Mouse (Mus musculus): ENCODE results near the gene Picalm.
"Not testable (repeated sequence)": the region's sequence is repeated elsewhere in the genome, so short reads cannot be mapped to it uniquely, and the experiment has no call there.

Gene Picalm

DNA sequence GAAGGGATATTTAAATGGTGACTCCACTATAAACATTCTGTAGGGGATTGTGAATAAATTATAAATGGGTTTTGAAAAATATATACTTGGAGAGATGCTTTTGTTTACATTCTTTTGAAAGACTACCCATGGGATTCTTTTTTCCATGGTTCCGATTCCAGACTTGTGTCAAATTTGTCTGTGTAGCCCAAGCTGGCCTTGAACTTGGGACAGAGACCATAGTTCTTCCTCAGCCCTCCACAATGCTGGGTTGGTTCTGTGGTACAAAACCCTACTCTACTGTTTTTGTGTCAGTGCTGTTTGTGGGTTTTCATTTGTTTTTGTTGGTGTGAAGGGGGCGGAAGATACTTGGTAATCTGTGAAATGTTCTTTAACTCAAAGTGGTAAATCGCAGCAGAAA lies 2.3 kb downstream of the Picalm start:
- DNase-seq = no peak

DNA sequence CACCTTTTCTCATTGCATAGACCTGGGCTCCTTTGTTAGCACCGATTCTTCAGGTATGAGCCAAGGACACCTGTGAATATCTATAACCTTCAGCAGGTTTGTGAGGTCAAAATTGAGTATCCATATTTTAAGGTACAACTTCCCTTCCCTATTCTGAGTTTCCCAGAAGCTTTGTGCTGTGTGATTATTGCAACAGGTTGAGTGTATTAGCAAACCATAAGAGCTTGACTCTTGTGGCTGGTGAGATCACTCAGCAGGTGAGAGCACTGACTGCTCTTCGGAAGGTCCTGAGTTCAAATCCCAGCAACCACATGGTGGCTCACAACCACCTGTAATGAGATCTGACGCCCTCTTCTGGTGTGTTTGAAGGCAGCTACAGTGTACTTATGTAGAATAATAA lies 6.7 kb downstream of the Picalm start:
- no peak for DNase-seq

DNA sequence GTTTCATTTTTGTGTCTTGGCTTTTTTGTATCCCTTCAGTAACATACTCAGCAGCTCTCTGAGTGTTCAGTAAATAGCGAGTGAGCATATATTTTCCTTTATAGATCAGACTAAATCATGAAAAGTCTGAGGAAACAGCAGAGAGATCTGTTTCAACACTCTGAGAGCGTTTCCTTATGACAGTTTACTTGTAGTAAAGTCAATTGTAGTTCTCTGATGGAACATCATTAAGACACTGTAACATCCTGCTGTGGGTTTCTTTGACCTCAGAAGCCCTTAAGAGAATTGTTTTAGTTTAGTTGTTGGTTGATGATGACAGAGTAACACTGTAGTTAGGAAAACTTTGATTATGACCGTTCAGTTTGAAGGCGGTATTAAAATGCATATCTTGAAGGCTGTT lies 8.3 kb downstream of the Picalm start:
- DNase-seq = no peak

DNA sequence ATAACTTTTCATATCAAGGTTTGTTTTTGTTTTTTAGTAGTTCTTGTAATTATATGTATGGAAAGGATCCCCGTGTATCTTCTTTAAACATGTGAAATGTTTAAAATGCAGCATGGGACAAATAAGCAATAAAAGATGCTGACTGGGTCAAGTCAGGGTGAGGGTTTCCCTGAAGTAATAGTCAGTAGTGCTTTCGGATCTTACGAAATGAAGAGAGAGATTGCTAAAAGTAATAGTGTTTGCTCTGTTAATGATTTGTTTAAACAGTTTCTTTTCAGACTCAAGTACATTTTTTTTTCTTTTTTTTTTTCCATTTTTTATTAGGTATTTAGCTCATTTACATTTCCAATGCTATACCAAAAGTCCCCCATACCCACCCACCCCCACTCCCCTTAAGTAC lies 10.3 kb downstream of the Picalm start:
- DNase-seq = no peak

DNA sequence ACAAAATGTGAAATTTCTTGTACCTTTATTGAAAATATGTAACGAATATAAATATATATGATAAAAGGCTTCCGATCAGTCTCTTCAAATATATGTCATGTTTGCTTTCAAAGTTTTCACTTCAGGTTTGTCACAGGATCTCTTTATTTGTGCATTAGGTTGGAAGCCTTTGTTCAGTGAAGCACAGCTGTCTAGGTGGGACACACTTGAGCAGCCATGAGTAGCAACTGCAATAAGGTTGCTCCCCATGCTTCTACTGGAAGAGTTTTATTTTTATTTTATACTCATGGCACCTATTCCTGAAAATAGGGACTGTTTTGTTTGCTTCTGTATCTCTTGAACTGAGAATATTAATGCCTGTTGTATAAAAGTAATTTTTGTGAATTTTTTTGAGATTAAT lies 14.3 kb downstream of the Picalm start:
- no peak for DNase-seq

DNA sequence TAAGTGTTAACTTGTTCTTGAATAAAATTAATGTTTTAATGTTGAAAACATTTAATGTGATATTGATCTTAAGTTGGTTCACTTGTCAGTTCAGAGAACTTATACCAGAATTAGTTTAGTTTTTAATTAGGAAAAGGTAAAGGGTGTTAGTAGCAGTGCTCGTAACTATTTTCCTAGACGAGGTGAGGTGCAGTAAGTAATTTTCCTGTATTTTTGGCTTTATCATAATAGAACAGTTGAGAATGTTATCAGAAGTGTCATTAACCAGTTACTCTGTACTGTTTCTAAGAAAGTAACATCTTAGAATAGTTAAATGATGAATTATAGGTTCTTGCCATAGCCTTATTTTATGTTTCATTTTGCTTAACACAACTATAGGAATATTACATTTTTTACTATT lies 15.0 kb downstream of the Picalm start:
- no peak for DNase-seq

DNA sequence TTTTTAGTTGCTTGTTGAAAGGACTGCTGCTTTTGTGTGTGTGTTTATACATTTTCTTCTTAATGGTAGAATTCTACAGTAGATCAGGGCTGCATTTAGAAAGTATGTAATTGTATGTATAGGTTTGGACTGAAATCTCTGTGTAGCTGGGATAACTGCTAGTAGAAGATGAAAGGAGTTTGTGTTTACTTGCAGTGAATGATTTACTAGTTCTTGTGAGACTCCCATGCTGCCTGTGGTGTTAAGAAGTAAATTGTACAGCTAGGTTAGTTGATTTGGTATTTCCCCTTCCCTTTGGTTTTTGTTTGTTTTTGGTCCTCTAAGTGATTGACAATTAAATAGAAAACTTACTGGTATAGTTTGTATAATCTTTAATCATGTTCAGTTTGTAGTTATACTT lies 15.4 kb downstream of the Picalm start:
- no peak for DNase-seq

DNA sequence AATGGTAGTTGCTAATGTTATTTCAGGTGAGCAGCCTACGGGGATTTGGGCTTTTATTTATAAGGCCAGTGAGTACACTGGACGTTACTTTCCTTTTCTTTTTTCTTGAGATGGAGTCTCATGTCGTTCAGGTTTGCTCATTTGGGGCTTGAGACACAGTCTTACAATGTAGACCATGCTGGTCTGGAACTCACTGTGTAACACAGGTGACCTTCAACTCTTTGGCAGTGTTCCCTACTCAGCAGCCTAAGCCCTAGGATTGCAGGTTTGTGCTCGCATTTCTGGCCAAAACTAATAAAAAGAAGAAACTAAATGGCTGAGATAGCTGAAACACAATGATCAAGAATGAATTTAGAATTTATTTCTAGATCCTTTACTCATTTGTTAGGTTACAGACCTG lies 15.9 kb downstream of the Picalm start:
- no peak for DNase-seq

DNA sequence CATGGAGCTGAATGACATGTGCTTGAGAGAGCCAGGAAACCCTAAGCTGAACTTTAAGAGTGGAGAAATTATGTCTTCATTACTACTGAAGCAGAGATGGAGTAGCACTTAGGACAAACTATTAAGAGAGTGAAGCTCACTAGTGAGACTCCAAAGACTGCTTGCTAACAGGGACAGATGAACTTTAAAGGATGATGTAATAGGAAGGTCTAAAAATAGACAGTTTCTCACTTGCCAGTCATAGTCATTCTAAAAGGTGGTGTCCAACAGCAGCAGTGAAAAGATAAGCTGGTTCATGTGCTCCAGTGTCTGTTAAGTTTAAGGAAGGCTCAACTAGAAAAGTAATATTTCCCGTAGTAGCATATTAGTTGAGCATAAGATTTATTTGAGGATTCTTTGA lies 16.3 kb downstream of the Picalm start:
- no peak for DNase-seq

DNA sequence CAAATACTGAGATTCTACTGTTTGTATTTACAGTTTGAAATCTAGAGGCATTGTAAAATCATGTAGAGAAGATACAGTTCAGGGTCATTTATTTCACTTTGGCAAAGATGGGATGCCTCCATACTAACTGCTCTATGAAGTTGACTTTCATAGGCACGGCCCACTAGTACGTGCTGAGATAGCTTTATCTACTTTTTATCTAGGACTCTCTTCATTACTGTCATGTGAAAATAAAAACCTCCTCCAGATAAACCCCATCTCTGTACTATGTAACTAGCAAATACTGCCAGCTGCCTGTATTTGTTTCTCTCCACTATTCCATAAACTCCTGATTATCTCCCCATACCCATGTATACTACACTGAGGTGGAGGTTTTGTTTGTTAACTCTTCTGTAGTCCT lies 18.0 kb downstream of the Picalm start:
- DNase-seq = no peak

DNA sequence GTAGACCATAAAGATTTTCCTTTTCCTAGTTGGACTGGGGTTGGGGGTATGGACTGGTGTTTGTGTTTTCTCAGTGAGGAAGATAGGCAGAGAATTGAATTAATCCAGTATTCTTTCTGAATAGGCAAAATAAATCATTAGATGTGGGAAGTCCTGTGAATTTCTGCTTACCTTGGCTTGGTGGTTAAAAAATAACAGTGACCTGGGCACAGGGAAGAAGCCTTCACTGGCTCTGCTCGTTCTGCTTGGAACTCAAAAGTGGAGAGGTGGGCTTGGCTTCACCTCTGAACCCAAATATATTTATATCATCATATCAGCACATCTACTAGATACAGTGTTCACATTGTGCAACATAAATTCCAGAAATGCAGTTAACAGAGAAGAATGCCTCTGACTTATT lies 18.5 kb downstream of the Picalm start:
- DNase-seq = no peak

DNA sequence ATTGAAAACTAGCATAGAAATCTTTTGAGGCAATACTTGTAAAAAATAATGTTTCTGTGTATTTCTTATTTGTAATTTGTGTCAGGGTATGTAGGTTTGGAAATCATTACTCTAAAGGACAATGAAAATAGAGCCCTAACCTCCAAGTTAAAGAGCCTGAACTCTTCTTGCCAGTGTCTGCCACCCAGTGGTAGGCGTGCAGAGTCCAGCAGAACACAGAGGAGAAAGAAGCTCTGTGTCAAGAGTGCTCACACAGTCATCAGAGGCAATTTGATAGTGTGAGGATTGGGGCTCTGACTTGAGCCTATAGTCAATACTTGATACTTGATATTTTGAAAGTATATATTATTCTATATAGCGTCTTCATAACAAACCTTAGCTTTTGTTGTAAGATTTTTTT lies 20.3 kb downstream of the Picalm start:
- DNase-seq = peak; percentile 64

DNA sequence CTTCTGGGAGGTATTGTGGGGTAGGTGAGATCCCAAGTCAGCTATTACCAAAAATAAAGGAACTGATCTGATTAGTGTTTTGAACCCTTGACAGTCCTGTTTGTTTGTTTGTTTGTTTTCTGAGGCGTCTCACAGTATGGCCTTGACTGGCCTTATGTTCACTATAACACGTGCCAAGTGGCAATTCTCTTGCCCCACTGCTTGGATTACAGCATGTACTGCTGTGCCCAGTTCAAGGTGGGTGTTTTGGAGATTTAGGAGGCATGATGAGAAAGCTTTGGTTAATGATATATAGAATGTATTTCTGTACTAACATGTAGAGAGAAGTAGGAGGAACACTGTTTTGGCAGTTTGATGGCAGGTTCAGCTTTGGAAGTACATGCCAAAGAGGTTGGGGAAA lies 28.0 kb downstream of the Picalm start:
- no peak for DNase-seq

DNA sequence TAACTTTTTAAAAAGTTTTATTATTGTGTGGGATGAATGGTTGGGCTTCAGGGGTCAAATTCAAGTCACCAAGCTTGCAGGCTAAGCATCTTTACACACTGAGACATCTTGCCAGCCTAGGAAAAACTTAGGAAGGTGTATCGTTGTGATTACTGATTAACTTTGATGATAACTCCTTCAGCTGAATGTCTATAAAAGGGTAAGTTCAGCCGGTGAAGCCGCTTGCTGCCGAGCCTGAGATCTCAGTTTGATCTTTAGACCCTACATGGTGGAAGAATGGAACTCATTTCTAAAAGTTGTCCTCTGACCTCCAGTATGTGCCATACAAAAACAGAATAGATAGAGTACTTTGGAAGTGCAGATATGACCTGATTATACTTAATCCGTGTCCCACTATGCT lies 30.6 kb downstream of the Picalm start:
- no peak for DNase-seq

DNA sequence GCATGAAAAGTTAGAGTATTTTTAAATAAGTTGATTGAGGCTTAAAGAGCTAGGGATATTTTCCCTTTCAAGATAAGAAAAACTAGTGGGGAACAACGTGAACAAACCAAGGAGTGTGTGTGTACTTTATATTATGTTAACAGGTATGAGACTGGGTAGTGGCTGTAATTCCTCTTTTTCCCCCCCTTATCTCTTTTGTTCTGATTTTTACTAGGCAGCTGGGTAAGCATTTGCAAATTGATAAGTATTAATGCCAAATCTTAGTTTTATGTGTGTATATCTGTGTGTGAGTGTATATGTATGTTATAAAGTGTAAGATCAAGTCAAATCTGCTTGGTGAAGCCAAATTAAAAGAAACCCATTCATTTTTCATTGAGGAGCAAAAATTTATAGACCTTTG lies 34.3 kb downstream of the Picalm start:
- no peak for DNase-seq

DNA sequence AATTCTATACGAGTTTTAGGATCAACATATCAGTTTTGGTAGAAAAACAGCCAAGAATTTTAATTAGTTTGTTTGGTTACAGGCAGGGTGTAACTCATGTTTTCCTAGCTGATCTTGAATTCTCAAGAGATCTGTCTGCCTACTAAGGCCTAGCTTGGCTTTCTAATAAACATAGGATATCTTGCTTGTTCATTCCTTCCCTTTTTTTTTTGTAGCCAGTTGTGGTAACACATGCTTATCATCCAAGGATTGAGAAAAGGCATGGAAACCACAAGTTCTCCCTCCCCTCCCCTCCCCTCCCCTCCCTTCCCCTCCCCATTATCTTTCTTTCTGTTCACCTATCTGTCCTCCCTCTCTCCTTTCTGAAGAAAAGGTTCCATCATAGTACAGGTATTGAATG lies 36.0 kb downstream of the Picalm start:
- no peak for DNase-seq

DNA sequence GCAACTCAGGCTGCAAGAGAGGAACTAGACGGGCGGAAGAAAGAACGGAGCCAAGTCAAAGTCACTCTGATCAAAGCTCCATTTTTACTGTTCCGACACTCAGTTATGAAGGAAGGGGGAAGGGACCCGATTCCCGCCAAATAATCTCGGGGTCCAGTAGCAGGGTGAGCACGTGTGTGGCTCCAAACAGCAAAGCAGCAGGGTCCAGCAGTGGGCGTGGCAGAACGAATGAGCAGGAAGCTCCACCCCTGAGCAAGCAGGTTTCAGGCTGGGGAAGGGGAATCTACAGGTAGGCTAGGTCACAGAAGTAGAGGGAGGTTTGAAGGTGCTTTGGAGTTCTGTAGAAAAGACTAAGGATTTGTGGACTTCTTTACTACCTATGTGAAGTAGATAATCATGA lies 37.8 kb downstream of the Picalm start:
- not testable (repeated sequence) for DNase-seq

DNA sequence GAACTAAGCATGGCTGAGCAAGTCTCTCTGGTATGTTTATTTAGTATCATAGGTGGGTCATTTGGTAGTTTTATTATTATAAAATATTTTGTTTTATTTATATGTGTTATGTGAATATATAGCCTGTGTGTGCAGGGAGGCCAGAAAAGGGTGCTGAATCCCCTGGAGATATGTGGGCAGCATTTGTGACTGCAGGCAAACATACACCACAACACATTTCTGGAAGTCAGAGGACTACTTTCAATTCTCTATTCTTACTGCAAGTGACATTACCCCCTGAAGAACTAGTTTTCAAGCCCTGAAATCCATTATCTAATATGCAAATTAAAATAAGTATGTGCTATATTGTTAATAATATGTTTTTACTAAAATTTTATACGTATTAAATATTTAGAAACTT lies 43.8 kb downstream of the Picalm start:
- DNase-seq = no peak

DNA sequence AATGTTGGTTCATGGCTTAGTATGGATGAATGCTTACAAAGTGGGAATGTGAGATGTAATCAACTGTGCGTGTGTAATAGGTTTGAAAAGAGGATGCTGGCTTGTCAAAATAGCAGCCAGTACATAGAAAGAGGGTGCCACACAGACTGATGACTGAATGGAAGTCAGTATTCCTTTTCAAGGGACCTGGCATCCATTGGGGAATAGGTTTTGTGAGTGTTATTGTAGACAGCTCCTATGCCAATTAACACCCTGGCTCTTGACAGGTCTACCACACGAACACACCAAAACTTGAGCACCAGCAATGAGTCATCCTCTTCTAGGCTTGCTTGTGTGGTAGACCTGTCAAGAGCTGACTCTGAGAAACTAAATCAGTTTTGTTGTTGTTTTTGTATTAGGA lies 45.6 kb downstream of the Picalm start:
- DNase-seq = no peak

DNA sequence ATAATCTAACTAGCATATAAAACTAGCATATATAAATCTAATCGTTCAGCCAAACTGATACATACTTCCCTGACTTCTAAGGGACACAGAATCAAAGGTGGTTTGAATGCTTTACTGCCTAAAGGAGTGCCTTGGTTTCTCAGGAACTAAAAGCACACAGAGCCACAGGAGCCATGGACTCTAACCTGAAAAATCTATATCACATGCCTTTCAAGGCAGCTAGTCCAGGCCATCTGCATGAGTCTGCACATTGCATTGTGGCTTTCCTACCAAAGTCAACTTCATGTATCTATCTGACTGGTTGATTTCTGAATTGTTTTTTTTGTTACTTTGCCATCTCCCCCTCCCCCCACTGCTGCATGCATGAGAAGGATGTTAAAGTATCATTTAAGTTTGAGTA lies 50.6 kb downstream of the Picalm start:
- DNase-seq = no peak

DNA sequence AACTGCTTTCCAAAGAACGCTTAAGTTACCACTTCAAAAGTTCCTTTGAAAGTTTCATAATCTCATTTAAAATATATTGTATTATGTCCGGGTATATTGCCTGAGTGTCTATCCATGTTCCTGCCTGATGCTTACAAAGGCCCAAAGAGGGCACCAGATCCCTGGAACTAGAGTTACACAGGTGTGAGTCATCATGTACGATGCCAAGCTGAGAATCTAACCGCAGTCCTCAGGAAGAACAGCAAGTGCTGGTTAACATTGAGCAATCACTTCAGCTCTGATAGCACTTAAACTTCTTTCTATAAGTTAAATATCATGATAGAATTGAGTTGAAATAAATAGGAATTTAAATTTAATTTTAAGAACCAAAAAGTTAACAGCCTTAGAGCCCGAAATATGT lies 70.2 kb downstream of the Picalm start:
- no peak for DNase-seq

DNA sequence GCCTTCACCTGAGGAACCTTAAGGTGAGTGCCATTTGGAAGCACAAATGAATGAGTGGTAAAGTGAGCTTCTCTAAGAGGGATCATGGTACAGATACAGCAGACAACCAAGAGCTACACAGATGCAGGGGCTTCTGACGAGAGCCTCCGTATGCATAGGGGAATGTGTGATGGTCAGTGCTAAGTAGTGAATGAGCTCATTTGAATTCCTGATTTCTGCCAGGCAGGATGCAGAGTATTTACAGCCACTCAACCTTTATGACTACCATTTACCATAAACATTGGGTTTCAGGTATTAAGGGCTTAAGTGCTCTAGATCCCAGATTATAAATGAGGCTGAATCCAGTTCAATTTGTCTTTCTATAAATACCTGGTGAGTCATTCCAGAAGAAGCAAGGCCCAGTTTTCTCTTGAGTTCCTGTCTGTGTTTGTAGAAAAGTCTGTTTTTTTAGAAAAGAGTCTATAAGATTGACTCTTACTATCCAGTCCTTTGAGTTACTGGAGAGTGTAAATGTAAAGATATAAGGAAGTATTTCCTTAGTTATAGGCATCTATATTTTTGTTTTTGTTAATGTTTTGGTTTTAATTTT lies 72.0 kb downstream of the Picalm start:
- no peak for DNase-seq

DNA sequence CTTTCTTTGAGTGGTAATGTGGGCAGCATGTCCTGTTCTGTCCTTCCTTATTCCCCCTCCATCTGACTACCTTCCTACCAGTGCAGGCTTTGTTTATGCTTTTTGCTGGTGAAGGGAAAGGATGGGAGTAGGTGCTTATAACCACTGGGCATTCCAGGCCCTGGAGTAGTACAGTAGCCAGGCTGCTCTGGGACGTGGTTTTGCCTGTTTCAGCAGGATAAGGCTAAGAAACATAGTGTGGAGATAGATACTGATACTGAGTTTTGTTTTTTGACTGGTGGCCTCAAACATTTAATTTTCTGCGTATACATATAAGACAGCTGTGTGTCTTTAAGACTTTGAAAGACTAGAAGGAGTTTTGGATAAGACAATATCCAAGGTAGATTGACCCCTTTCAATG lies 73.9 kb downstream of the Picalm start:
- no peak for DNase-seq

DNA sequence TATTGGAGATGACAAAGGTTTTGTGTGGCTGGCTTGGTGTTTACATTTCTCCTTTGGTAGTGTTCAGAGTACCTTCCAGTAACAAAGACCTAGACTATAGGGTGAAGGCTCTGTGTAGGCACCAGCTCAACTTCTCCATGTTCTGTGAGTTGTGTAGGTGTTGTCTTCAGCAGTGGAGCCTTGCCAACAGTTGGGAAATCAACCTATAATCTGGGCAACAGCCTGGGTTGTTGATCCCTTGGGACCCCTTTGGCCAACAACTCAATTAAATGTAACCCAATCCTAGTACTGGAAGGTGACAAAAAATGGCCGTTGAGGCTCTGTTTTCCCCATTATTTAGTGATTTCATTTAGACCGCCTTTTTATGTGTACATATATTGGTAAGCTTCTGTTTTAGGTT lies 80.1 kb downstream of the Picalm start:
- DNase-seq = no peak

DNA sequence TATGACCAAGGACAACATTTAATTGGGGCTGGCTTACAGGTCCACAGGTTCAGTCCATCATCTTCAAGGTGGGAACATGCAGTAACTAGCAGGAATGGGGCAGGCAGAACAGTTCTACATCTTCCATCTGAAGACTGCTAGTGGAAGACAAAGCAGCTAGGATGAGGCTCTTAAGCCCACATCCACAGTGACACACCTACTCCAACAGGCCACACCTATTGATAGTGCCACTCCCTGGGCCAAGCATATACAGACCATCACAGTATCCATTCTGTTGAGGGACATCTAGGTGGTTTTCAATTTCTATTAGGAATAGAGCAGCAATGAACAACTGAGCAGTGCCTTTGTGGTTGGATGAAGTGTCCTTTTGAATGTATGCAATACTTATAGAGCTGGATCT lies 80.9 kb downstream of the Picalm start:
- DNase-seq = no peak

DNA sequence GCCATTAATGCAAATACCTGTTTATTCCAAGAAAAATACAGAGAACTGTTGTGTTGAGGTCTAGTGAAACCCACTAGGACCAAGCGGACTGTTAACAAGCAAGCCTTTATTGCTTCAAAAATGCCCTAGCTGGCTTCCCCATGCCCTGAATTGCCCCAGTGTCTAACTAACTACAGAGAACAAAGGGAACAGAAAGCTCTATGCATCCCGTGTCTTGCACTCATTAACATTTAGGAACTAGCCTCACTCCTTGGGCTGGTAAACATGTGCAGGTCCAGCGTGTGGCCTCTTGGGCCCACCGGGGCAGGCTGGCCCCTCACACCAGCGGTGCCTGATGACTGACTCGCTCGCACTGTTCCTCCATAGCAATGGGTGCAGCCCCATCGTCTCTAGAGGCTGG lies 86.5 kb downstream of the Picalm start:
- DNase-seq = peak; percentile 68

All from retina, postnatal 1 day (tissue).